Mouse (Mus musculus) myocyte (in vitro differentiated cells): Measurements from ENCODE around the gene Vmn1r2. TPM values are rescaled to one million over a fixed set of nuclear protein-coding genes. Genes with fewer than 3 reads are reported as not detected.
"Not testable (repeated sequence)": the region's sequence is repeated elsewhere in the genome, so short reads cannot be mapped to it uniquely, and the experiment has no call there.

ENCODE experiments used
- H3K27me3 ChIP-seq: one replicate; pipeline ENCODE4 v1.6.1; 2011; ENCODE audit not compliant: control insufficient read depth, insufficient read depth, insufficient read length
- H3K36me3 ChIP-seq: one replicate; pipeline ENCODE4 v1.6.1; 2011; ENCODE audit not compliant: control insufficient read depth, insufficient read depth
- H3K4me2 ChIP-seq: one replicate; pipeline ENCODE4 v1.6.1; 2011; ENCODE audit warnings: low read depth, control low read depth
- H3K4me3 ChIP-seq: one replicate; pipeline ENCODE4 v1.5.1; 2011; ENCODE audit warnings: mild to moderate bottlenecking, control low read depth, moderate library complexity
- H3K79me2 ChIP-seq: one replicate; pipeline ENCODE4 v1.6.1; 2011; ENCODE audit not compliant: control insufficient read depth, insufficient read depth
- H3ac ChIP-seq: one replicate; pipeline ENCODE4 v1.6.1; 2011; ENCODE audit not compliant: control insufficient read depth, insufficient read length
- CEBPB ChIP-seq: IDR thresholded peaks from 2 replicates; pipeline ENCODE4 v1.6.1; 2011; ENCODE audit warnings: mild to moderate bottlenecking, moderate library complexity; ENCODE audit not compliant: poor library complexity, insufficient read depth, severe bottlenecking
- E2F4 ChIP-seq: IDR thresholded peaks from one replicate; pipeline ENCODE4 v1.6.1; 2011; ENCODE audit warnings: mild to moderate bottlenecking, control low read depth, moderate library complexity; ENCODE audit not compliant: insufficient read depth
- MAX ChIP-seq: IDR thresholded peaks from one replicate; pipeline ENCODE4 v1.6.1; 2011; ENCODE audit warnings: low read depth, mild to moderate bottlenecking, control low read depth
- MYOD1 ChIP-seq, 3 experiments: IDR thresholded peaks; one replicate each; pipeline ENCODE4 v1.6.1; 2011; ENCODE audit warnings: control low read depth in 2 of 3, low read depth in 2 of 3, mild to moderate bottlenecking in 2 of 3, moderate library complexity in 1 of 3; ENCODE audit not compliant: insufficient read length in 2 of 3, control insufficient read depth in 1 of 3
- MYOG ChIP-seq, 3 experiments: IDR thresholded peaks; one replicate each; pipeline ENCODE4 v1.6.1; 2011; ENCODE audit warnings: control low read depth in 2 of 3, low read depth in 2 of 3, mild to moderate bottlenecking in 2 of 3; ENCODE audit not compliant: insufficient read length in 2 of 3, control insufficient read depth in 1 of 3, insufficient read depth in 1 of 3
- POLR2A ChIP-seq: IDR thresholded peaks from one replicate; pipeline ENCODE4 v1.6.1; 2011; ENCODE audit warnings: low read depth, mild to moderate bottlenecking, control low read depth, moderate library complexity; ENCODE audit not compliant: insufficient read length
- POLR2AphosphoS2 ChIP-seq: IDR thresholded peaks from one replicate; pipeline ENCODE4 v1.6.1; 2011; ENCODE audit warnings: low read depth, control low read depth; ENCODE audit not compliant: insufficient read length
- REST ChIP-seq: IDR thresholded peaks from one replicate; pipeline ENCODE4 v1.6.1; 2011; ENCODE audit warnings: mild to moderate bottlenecking, control low read depth, moderate library complexity; ENCODE audit not compliant: insufficient read depth, insufficient read length
- SRF ChIP-seq: IDR thresholded peaks from one replicate; pipeline ENCODE4 v1.6.1; 2011; ENCODE audit warnings: low read depth; ENCODE audit not compliant: control insufficient read depth, insufficient read length
- TCF12 ChIP-seq: IDR thresholded peaks from one replicate; pipeline ENCODE4 v1.6.1; 2011; ENCODE audit warnings: mild to moderate bottlenecking, control low read depth; ENCODE audit not compliant: poor library complexity, insufficient read depth, severe bottlenecking
- TCF3 ChIP-seq: IDR thresholded peaks from one replicate; pipeline ENCODE4 v1.6.1; 2011; ENCODE audit warnings: low read depth, control low read depth; ENCODE audit not compliant: insufficient read length
- USF1 ChIP-seq: IDR thresholded peaks from one replicate; pipeline ENCODE4 v1.6.1; 2011; ENCODE audit warnings: low read depth, mild to moderate bottlenecking, control low read depth, moderate library complexity
- polyA plus RNA-seq: library from polyadenylated mRNA; unstranded; fragments of >200 nt; fragmentation: generic; extraction: Trizol; gene quantifications from one replicate; pipeline ENCODE4 v1.2.1, GENCODE M21; 2012; ENCODE audit warnings: missing spikeins

Gene Vmn1r2
- polyA plus RNA-seq = not detected

GRCm38 (mm10) chr4:3167020-3167419 is at the start of gene Vmn1r2:
Vmn1r2 (plus strand) TSS chr4:3167320.
- not testable (repeated sequence) for H3K36me3 ChIP-seq, H3K4me3 ChIP-seq, H3K4me2 ChIP-seq, H3K79me2 ChIP-seq, H3ac ChIP-seq, H3K27me3 ChIP-seq

DNA sequence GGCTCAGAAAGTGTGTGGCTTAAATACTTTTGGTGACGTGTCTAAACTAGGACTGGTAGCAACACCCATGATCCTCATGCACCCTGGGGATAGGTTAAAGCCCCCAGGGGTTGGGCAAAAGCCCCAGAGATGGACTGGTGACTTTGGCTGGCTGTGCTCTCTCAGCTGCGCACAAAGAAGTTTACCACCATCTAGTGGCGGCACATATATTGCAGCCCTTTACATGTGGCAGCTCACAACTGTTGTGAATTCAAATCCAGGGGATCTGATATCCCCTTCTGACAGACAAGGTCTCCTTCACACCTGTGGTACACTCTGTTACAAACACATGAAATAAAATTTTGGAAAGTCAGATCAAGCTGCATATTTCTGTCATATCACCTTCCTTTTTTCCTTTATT is 19.2 kb upstream of the Vmn1r2 start:
- H3K4me2 ChIP-seq, H3K79me2 ChIP-seq, H3K4me3 ChIP-seq, H3K36me3 ChIP-seq, H3ac ChIP-seq, H3K27me3 ChIP-seq: not testable (repeated sequence)

DNA sequence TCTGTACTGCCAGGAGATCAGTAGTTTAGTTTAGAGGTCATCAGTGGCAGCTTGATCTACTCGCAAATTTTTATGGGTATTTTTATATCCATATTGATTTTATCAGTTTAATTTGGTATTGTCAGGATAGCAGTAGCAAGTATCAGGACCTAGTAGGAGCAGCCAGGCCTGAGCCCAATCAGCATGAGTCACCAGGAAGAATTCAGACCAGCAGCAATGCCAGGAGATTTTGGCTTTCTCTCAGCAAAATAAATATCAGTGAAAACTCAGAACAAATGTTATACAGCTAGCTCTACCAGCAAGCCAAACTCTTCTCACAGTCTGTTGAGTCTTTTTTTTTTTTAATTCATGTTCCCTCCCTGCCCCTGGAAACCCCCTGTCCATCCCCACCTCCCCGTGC is 13.8 kb upstream of the Vmn1r2 start:
- not testable (repeated sequence) for H3K4me2 ChIP-seq, H3K36me3 ChIP-seq, H3ac ChIP-seq, H3K27me3 ChIP-seq, H3K79me2 ChIP-seq, H3K4me3 ChIP-seq

DNA sequence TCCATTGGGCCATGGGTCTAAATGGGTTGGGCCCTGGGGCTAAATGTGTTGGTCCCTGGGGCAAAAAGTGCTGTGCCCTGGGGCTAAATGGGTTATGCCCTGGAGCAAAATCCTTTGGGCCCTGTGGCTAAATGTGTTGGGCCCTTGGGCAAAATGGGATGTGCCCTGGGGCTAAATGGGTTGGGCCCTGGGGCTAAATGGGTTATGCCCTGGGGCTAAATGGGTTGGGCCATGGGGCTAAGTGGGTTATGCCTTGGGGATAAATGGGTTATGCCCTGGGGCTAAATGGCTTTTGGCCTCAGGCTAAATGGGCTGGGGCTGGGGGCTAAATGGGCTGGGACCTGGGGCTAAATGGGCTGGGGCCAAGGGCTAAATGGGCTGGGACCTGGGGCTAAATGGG is 2.7 kb upstream of the Vmn1r2 start:
- H3K27me3 ChIP-seq, H3K36me3 ChIP-seq, H3K79me2 ChIP-seq, H3K4me2 ChIP-seq, H3ac ChIP-seq, H3K4me3 ChIP-seq: not testable (repeated sequence)

DNA sequence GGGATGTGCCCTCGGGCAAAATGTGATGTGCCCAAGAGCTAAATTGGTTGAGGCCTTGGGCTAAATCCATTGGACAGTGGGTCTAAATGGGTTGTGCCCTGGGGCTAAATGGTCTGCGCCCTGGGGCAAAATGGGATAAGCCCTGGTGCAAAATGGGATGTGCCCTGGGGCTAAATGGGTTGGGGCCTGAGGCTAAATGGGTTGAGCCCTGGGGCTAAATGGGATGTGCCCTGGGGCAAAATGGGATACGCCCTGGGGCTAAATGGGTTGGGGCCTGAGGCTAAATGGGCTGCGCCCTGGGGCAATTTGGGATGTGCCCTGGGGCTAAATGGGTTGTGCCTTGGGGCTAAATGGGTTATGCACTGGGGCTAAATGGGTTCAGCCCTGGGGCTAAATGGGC is 2.1 kb upstream of the Vmn1r2 start:
- no peaks in the 10 kb centered on the region for H3K36me3 ChIP-seq
- H3K27me3 ChIP-seq = no peaks in the 10 kb centered on the region
- H3K4me2 ChIP-seq = no peak overlapping the region
- no peak overlapping the region for H3ac ChIP-seq
- TF ChIP-seq CEBPB (no peak), POLR2A (no peak), MYOG (IDR thresholded peaks at IDR 0.05; ENCODE audit: control insufficient read depth in 1 of 3, insufficient read depth in 1 of 3, insufficient read length in 2 of 3, low read depth in 2 of 3) (no peak), POLR2AphosphoS2 (no peak), E2F4 (no peak), MYOD1 (IDR thresholded peaks at IDR 0.05; ENCODE audit: control insufficient read depth in 1 of 3, insufficient read length in 2 of 3, low read depth in 2 of 3) (no peak), SRF (no peak), MAX (no peak), REST (no peak), TCF12 (no peak), USF1 (no peak), TCF3 (no peak)
- H3K4me3 ChIP-seq = no peak overlapping the region
- H3K79me2 ChIP-seq = no peaks in the 10 kb centered on the region

GRCm38 (mm10) chr4:3174586-3174985 is 7.5 kb downstream of the Vmn1r2 start:
- H3K27me3 ChIP-seq, H3K4me2 ChIP-seq, H3ac ChIP-seq, H3K36me3 ChIP-seq, H3K79me2 ChIP-seq, H3K4me3 ChIP-seq: not testable (repeated sequence)

GRCm38 (mm10) chr4:3175756-3176155 is 8.6 kb downstream of the Vmn1r2 start:
- not testable (repeated sequence) for H3K4me2 ChIP-seq, H3ac ChIP-seq, H3K27me3 ChIP-seq, H3K4me3 ChIP-seq, H3K36me3 ChIP-seq, H3K79me2 ChIP-seq

DNA sequence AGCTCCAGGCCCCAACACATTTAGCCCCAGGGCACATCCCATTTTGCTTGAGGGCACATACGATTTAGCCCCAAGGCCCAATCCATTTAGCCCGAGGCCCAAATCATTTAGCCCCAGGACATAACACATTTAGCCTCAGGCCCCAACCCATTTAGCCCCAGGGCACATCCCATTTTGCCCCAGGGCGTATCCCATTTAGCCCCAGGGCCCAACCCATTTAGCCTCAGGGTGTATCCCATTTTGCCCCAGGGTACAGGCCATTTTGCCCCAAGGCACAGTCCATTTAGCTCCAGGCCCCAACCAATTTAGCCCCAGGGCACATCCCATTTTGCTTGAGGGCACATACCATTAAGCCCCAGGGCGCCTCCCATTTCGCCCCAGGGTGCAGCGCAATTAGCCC is 9.1 kb downstream of the Vmn1r2 start:
- H3K4me2 ChIP-seq, H3ac ChIP-seq, H3K79me2 ChIP-seq: not testable (repeated sequence)

GRCm38 (mm10) chr4:3176746-3177490 is 9.8 kb downstream of the Vmn1r2 start:
- H3K79me2 ChIP-seq, H3ac ChIP-seq, H3K4me3 ChIP-seq, H3K27me3 ChIP-seq, H3K36me3 ChIP-seq, H3K4me2 ChIP-seq: not testable (repeated sequence)

More for the DNA sequence above, 9.1 kb downstream of the Vmn1r2 start:
- not testable (repeated sequence) for H3K27me3 ChIP-seq, H3K36me3 ChIP-seq, H3K4me3 ChIP-seq

GRCm38 (mm10) chr4:3185258-3185657 is 18.1 kb downstream of the Vmn1r2 start, which contains the start of gene Vmn1r3:
Vmn1r3 (minus strand) TSS chr4:3185358.
- H3K4me2 ChIP-seq, H3K4me3 ChIP-seq, H3ac ChIP-seq, H3K27me3 ChIP-seq, H3K79me2 ChIP-seq, H3K36me3 ChIP-seq: not testable (repeated sequence)
